Mouse (Mus musculus) megakaryocyte, embryonic 14.5 days (primary cell): ENCODE data around the gene Cryba1.

ENCODE experiments used
- FLI1 ChIP-seq: IDR thresholded peaks from 2 replicates; pipeline ENCODE4 v1.6.1; 2012; ENCODE audit warnings: low read length, inconsistent platforms, mixed read lengths
- GATA1 ChIP-seq: IDR thresholded peaks from 3 replicates; pipeline ENCODE4 v1.6.1; 2012; ENCODE audit warnings: mixed read lengths, low read length, inconsistent platforms, borderline replicate concordance

GRCm38 (mm10) chr11:77680018-77680417, 45.1 kb downstream of the Cryba1 start:
- TF ChIP-seq GATA1 (no peak), FLI1 (no peak)
